Mouse (Mus musculus) retina, embryonic 14.5 days (tissue): ENCODE data around the gene Kifc3.
"Not testable (repeated sequence)": the region's sequence is repeated elsewhere in the genome, so short reads cannot be mapped to it uniquely, and the experiment has no call there.

Source experiments
- DNase-seq: peaks from one replicate; pipeline ENCODE4 v3.0.0-alpha.2; 2015; ENCODE audit warnings: low spot score

Gene Kifc3

GRCm38 (mm10) chr8:95202056-95202570, 499 bp downstream of the Kifc3 start:
- DNase-seq: no peak

- DNase-seq: no peak
These were observed 1.1 kb downstream of the Kifc3 start for GRCm38 (mm10) chr8:95201491-95201890.

- DNase-seq: no peak
These were observed 2.6 kb downstream of the Kifc3 start for GRCm38 (mm10) chr8:95200001-95200405.

GRCm38 (mm10) chr8:95195728-95196127, 6.9 kb downstream of the Kifc3 start:
- no peak for DNase-seq

- DNase-seq: no peak
These were observed 11.0 kb downstream of the Kifc3 start for GRCm38 (mm10) chr8:95191497-95192175.

GRCm38 (mm10) chr8:95187579-95187978, 15.0 kb downstream of the Kifc3 start:
- DNase-seq: no peak

- DNase-seq: no peak
These were observed 16.6 kb downstream of the Kifc3 start for GRCm38 (mm10) chr8:95185891-95186513.

GRCm38 (mm10) chr8:95185104-95185503, 17.5 kb downstream of the Kifc3 start:
- DNase-seq: no peak

GRCm38 (mm10) chr8:95184171-95184570, 18.4 kb downstream of the Kifc3 start:
- no peak for DNase-seq

- no peak for DNase-seq
These were observed 20.8 kb downstream of the Kifc3 start for GRCm38 (mm10) chr8:95181850-95182249.

GRCm38 (mm10) chr8:95178191-95178590, 24.4 kb downstream of the Kifc3 start:
- no peak for DNase-seq

- no peak for DNase-seq
These were observed 25.6 kb downstream of the Kifc3 start for GRCm38 (mm10) chr8:95176985-95177384.

- DNase-seq: no peak
These were observed 26.8 kb downstream of the Kifc3 start for GRCm38 (mm10) chr8:95175808-95176207.

GRCm38 (mm10) chr8:95175306-95175705, 27.3 kb downstream of the Kifc3 start:
- no peak for DNase-seq

- no peak for DNase-seq
These were observed 30.2 kb downstream of the Kifc3 start for GRCm38 (mm10) chr8:95172433-95172832.

GRCm38 (mm10) chr8:95167726-95168125, 34.9 kb downstream of the Kifc3 start:
- no peak for DNase-seq

- no peak for DNase-seq
These were observed 36.2 kb downstream of the Kifc3 start for GRCm38 (mm10) chr8:95166400-95166799.

- DNase-seq: no peak
These were observed 36.7 kb downstream of the Kifc3 start for GRCm38 (mm10) chr8:95165923-95166322.

- no peak for DNase-seq
These were observed 38.1 kb downstream of the Kifc3 start for GRCm38 (mm10) chr8:95164469-95164868.

- not testable (repeated sequence) for DNase-seq
These were observed 38.6 kb downstream of the Kifc3 start for GRCm38 (mm10) chr8:95163969-95164368.

- DNase-seq: no peak
These were observed 39.8 kb downstream of the Kifc3 start for GRCm38 (mm10) chr8:95162785-95163184.

GRCm38 (mm10) chr8:95159344-95159743, 43.3 kb downstream of the Kifc3 start:
- DNase-seq: no peak

GRCm38 (mm10) chr8:95158654-95159053, 44.0 kb downstream of the Kifc3 start:
- DNase-seq: no peak

- DNase-seq: no peak
These were observed 45.5 kb downstream of the Kifc3 start for GRCm38 (mm10) chr8:95157145-95157544.
